In the genomic region with DNA sequence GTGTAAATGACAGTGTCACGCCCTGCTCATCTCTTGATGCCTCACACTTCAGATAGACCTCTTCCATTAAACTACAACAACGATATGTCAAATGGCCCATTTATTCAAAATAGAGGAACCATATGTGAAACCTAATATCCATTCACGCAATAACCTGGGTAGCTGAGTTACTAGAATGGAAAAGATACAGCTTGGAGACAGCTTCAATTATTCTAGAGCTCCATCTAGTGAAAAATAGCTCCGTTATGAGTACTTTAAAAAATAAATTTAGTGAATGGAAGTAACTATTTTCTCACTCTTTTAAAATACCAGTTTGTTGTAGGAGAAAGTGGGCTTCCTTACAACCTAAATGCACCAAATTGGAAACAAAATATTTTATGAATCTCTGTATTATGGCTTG, we compare ENCODE assay signal across 1 mouse cellular context.
TF ChIP-seq lines count a peak whose summit lies in the region.

No protein-coding gene starts in this region.

TF ChIP-seq in CH12.LX, 34 proteins besides CTCF, POLR2A, EP300 and RAD21 (continued from another document):
- no peak for TF ChIP-seq SIN3A (IDR thresholded peaks at IDR 0.05; ENCODE audit: low read length)
- no peak for TF ChIP-seq HCFC1 (IDR thresholded peaks at IDR 0.05; ENCODE audit: low read depth, low read length)
- no peak for TF ChIP-seq MEF2A (IDR thresholded peaks at IDR 0.05; ENCODE audit: borderline replicate concordance, low read depth, low read length)
- TF ChIP-seq USF2 (conservative IDR thresholded peaks at IDR 0.05; ENCODE audit: low read depth, low read length): no peak
- no peak for TF ChIP-seq MYC (IDR thresholded peaks at IDR 0.05; ENCODE audit: low read depth, low read length)
- no peak for TF ChIP-seq RCOR1 (conservative IDR thresholded peaks at IDR 0.05; ENCODE audit: low read depth, low read length)
- no peak for TF ChIP-seq PAX5 (IDR thresholded peaks at IDR 0.05; ENCODE audit: low read length)
